Mouse (Mus musculus): ENCODE measurements around the gene Ttll3.

DNA sequence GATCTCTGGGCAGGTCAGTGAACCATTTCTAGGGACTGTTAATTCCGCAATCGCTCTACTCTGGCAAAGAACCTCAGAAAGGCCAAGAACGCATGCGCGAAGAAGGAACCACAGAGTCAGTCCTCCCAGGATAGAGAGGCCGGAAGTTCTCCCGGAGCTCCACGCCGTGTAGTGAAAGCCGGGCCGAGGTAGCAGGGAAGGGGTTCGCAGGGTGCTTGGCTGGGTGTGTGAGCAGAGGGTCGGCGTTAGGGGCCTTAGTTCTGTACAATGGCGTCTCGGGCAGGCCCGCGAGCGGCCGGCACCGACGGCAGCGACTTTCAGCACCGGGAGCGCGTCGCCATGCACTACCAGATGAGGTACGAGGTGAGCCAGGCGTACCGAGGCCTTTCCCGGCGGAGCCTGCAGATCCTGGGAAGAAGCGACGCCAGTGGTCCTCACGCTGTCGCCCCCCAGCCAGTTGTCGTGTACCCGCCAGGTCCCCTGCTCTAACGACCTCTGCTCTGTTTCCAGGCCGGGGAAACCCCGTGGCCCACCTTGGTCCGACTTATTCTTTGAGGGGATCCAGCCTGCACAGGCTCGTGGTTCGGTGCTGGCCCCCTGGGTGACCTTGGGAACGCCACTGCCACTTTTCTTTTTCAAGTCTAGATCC, 53.5 kb downstream of the Ttll3 start, which contains the start of gene Jagn1:
- TF ChIP-seq CTCF (IDR thresholded peaks at IDR 0.05; ENCODE audit: extremely low read depth, insufficient read length, insufficient replicate concordance, low read depth, low read length) (no peak), POLR2A (IDR thresholded peaks at IDR 0.05; ENCODE audit: low read depth, low read length) (peak; percentile 83)
